Mouse (Mus musculus): ENCODE results near the gene Zfp109. TPM values are rescaled to one million over a fixed set of nuclear protein-coding genes. Genes with fewer than 3 reads are reported as not detected.

Zfp109 gene
- polyA plus RNA-seq, 1 experiment, result 0.84 TPM

- Histone ChIP-seq H3K4me1 (ENCODE audit: control insufficient read depth, insufficient read depth, low read length) (no peaks in the 10 kb centered on the region), H3K4me3 (ENCODE audit: control insufficient read depth, low read depth, low read length) (no peak overlapping the region), H3K27ac (ENCODE audit: control insufficient read depth, insufficient read depth, low read depth, low read length) (no peak overlapping the region), H3K27me3 (ENCODE audit: control insufficient read depth, insufficient read depth, low read length) (no peaks in the 10 kb centered on the region), H3K36me3 (ENCODE audit: control insufficient read depth, insufficient read depth, low read length) (no peaks in the 10 kb centered on the region)
- no peak for TF ChIP-seq CTCF (IDR thresholded peaks at IDR 0.05; ENCODE audit: control insufficient read depth, insufficient read depth, insufficient replicate concordance, low read depth, low read length)
- TF ChIP-seq POLR2A (IDR thresholded peaks at IDR 0.05; ENCODE audit: control insufficient read depth, low read depth, low read length), result no peak
Measured at GRCm38 (mm10) chr7:24196961-24197360, 40.4 kb downstream of the Zfp109 start.

GRCm38 (mm10) chr7:24193157-24193556, 44.2 kb downstream of the Zfp109 start:
- H3K36me3 ChIP-seq (ENCODE audit: control insufficient read depth, insufficient read depth, low read length), result no peaks in the 10 kb centered on the region
- H3K27ac ChIP-seq (ENCODE audit: control insufficient read depth, insufficient read depth, low read depth, low read length), result no peak overlapping the region
- H3K4me1 ChIP-seq (ENCODE audit: control insufficient read depth, insufficient read depth, low read length), result no peaks in the 10 kb centered on the region
- TF ChIP-seq CTCF (IDR thresholded peaks at IDR 0.05; ENCODE audit: control insufficient read depth, insufficient read depth, insufficient replicate concordance, low read depth, low read length), result no peak
- TF ChIP-seq POLR2A (IDR thresholded peaks at IDR 0.05; ENCODE audit: control insufficient read depth, low read depth, low read length), result no peak
- no peaks in the 10 kb centered on the region for H3K27me3 ChIP-seq (ENCODE audit: control insufficient read depth, insufficient read depth, low read length)
- H3K4me3 ChIP-seq (ENCODE audit: control insufficient read depth, low read depth, low read length), result no peak overlapping the region

GRCm38 (mm10) chr7:24191361-24191760, 46.0 kb downstream of the Zfp109 start:
- H3K4me3 ChIP-seq (ENCODE audit: control insufficient read depth, low read depth, low read length), result no peak overlapping the region
- H3K27ac ChIP-seq (ENCODE audit: control insufficient read depth, insufficient read depth, low read depth, low read length), result no peak overlapping the region
- H3K27me3 ChIP-seq (ENCODE audit: control insufficient read depth, insufficient read depth, low read length), result no peaks in the 10 kb centered on the region
- H3K36me3 ChIP-seq (ENCODE audit: control insufficient read depth, insufficient read depth, low read length), result no peaks in the 10 kb centered on the region
- no peaks in the 10 kb centered on the region for H3K4me1 ChIP-seq (ENCODE audit: control insufficient read depth, insufficient read depth, low read length)
- TF ChIP-seq CTCF (IDR thresholded peaks at IDR 0.05; ENCODE audit: control insufficient read depth, insufficient read depth, insufficient replicate concordance, low read depth, low read length) (no peak), POLR2A (IDR thresholded peaks at IDR 0.05; ENCODE audit: control insufficient read depth, low read depth, low read length) (no peak)

GRCm38 (mm10) chr7:24189571-24189944, 47.8 kb downstream of the Zfp109 start:
- Histone ChIP-seq H3K4me3 (ENCODE audit: control insufficient read depth, low read depth, low read length) (no peak overlapping the region), H3K27me3 (ENCODE audit: control insufficient read depth, insufficient read depth, low read length) (no peaks in the 10 kb centered on the region), H3K27ac (ENCODE audit: control insufficient read depth, insufficient read depth, low read depth, low read length) (no peak overlapping the region), H3K36me3 (ENCODE audit: control insufficient read depth, insufficient read depth, low read length) (no peaks in the 10 kb centered on the region), H3K4me1 (ENCODE audit: control insufficient read depth, insufficient read depth, low read length) (no peaks in the 10 kb centered on the region)
- TF ChIP-seq CTCF (IDR thresholded peaks at IDR 0.05; ENCODE audit: control insufficient read depth, insufficient read depth, insufficient replicate concordance, low read depth, low read length), result no peak
- TF ChIP-seq POLR2A (IDR thresholded peaks at IDR 0.05; ENCODE audit: control insufficient read depth, low read depth, low read length), result no peak

GRCm38 (mm10) chr7:24188901-24189570, 48.3 kb downstream of the Zfp109 start:
- H3K4me3 ChIP-seq (ENCODE audit: control insufficient read depth, low read depth, low read length), result no peak overlapping the region
- TF ChIP-seq POLR2A (IDR thresholded peaks at IDR 0.05; ENCODE audit: control insufficient read depth, low read depth, low read length) (no peak), CTCF (IDR thresholded peaks at IDR 0.05; ENCODE audit: control insufficient read depth, insufficient read depth, insufficient replicate concordance, low read depth, low read length) (no peak)
- no peak overlapping the region for H3K27ac ChIP-seq (ENCODE audit: control insufficient read depth, insufficient read depth, low read depth, low read length)
- H3K36me3 ChIP-seq (ENCODE audit: control insufficient read depth, insufficient read depth, low read length), result no peaks in the 10 kb centered on the region
- H3K4me1 ChIP-seq (ENCODE audit: control insufficient read depth, insufficient read depth, low read length), result no peaks in the 10 kb centered on the region
- H3K27me3 ChIP-seq (ENCODE audit: control insufficient read depth, insufficient read depth, low read length), result no peaks in the 10 kb centered on the region

GRCm38 (mm10) chr7:24187611-24188010, 49.7 kb downstream of the Zfp109 start:
- Histone ChIP-seq H3K27ac (ENCODE audit: control insufficient read depth, insufficient read depth, low read depth, low read length) (no peak overlapping the region), H3K4me3 (ENCODE audit: control insufficient read depth, low read depth, low read length) (no peak overlapping the region), H3K4me1 (ENCODE audit: control insufficient read depth, insufficient read depth, low read length) (no peaks in the 10 kb centered on the region), H3K27me3 (ENCODE audit: control insufficient read depth, insufficient read depth, low read length) (no peaks in the 10 kb centered on the region), H3K36me3 (ENCODE audit: control insufficient read depth, insufficient read depth, low read length) (no peaks in the 10 kb centered on the region)
- TF ChIP-seq CTCF (IDR thresholded peaks at IDR 0.05; ENCODE audit: control insufficient read depth, insufficient read depth, insufficient replicate concordance, low read depth, low read length) (no peak), POLR2A (IDR thresholded peaks at IDR 0.05; ENCODE audit: control insufficient read depth, low read depth, low read length) (no peak)

Other genes starting within 250 kb of the Zfp109 start
- 0.07 TPM in 1 of 2 replicates, not detected in the other for gene V1rd19, start 235.9 kb downstream of the Zfp109 start, polyA plus RNA-seq (2012; rRNA removed)
- gene Vmn1r183, start 184.3 kb downstream of the Zfp109 start, polyA plus RNA-seq (2012; rRNA removed), result 0.01 and 0.04 TPM in 2 replicates
- gene Zfp180, start 155.6 kb downstream of the Zfp109 start, polyA plus RNA-seq (2012; rRNA removed), result 7.3 TPM in 2 replicates
- 0.46 and 0.67 TPM in 2 replicates for gene Zfp112, start 125.2 kb downstream of the Zfp109 start, polyA plus RNA-seq (2012; rRNA removed)
- 1.4 and 1.5 TPM in 2 replicates for gene Zfp235, start 103.4 kb downstream of the Zfp109 start, polyA plus RNA-seq (2012; rRNA removed)
- gene Zfp114, start 62.5 kb downstream of the Zfp109 start, polyA plus RNA-seq (2012; rRNA removed), result 0.11 and 0.16 TPM in 2 replicates
- gene Zfp111, start 26.1 kb downstream of the Zfp109 start, polyA plus RNA-seq (2012; rRNA removed), result 0.57 and 0.67 TPM in 2 replicates
- gene Zfp108, start 17.2 kb upstream of the Zfp109 start, polyA plus RNA-seq (2012; rRNA removed), result 0.26 and 0.31 TPM in 2 replicates
- 3.9 and 4.6 TPM in 2 replicates for gene Zfp93, start 32.9 kb upstream of the Zfp109 start, polyA plus RNA-seq (2012; rRNA removed)
- 12.1 and 12.4 TPM in 2 replicates for gene Zfp61, start 63.7 kb upstream of the Zfp109 start, polyA plus RNA-seq (2012; rRNA removed)
- gene Zfp94, start 79.1 kb upstream of the Zfp109 start, polyA plus RNA-seq (2012; rRNA removed), result 10.5 and 10.8 TPM in 2 replicates
- gene Tescl, start 96.4 kb upstream of the Zfp109 start, polyA plus RNA-seq (2012; rRNA removed), result 277 and 339 TPM in 2 replicates
- gene Lypd5, start 111.6 kb upstream of the Zfp109 start, polyA plus RNA-seq (2012; rRNA removed), result 1.7 and 2.3 TPM in 2 replicates
- gene Kcnn4, start 132.7 kb upstream of the Zfp109 start, polyA plus RNA-seq (2012; rRNA removed), result 2.5 and 3.8 TPM in 2 replicates
- gene Smg9, start 162.1 kb upstream of the Zfp109 start, polyA plus RNA-seq (2012; rRNA removed), result 151 and 171 TPM in 2 replicates
- 1,510 and 1,812 TPM in 2 replicates for gene Irgc1, start 214.7 kb upstream of the Zfp109 start, polyA plus RNA-seq (2012; rRNA removed)
- 0.38 TPM in 1 of 2 replicates, not detected in the other for gene Plaur, start 224.9 kb upstream of the Zfp109 start, polyA plus RNA-seq (2012; rRNA removed)
- 1.8 and 2.5 TPM in 2 replicates for gene Cadm4, start 244.5 kb upstream of the Zfp109 start, polyA plus RNA-seq (2012; rRNA removed)